Mouse (Mus musculus) ES-Bruce4 (cell line): ENCODE results near the gene Taar8c.

ENCODE experiments used
- CTCF ChIP-seq: IDR thresholded peaks from one replicate; pipeline ENCODE4 v1.8.1; 2011; ENCODE audit warnings: low read depth, low read length
- POLR2A ChIP-seq: IDR thresholded peaks from one replicate; pipeline ENCODE4 v1.8.1; 2011; ENCODE audit warnings: low read length; ENCODE audit not compliant: insufficient read depth

DNA sequence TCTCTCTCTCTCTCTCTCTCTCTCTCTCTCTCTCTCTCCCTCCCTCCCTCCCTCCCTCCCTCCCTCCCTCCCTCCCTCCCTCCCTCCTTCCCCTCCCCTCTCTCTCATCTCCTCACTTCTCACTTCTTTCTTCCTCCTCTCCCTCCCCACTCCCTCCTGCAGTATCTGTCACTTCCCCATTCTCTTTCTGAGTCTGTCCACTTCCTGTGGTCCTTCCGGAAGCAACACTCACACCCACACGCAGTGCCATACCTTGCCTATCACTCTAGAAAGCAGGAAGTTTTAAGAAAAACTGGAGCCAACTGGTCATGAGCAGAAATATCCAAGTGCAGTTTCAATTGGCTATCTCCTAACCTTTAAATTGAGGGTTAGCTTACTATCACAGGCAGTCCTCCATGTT lies 31.4 kb upstream of the Taar8c start:
- TF ChIP-seq CTCF (no peak), POLR2A (no peak)
